Mouse (Mus musculus): Measurements from ENCODE around the gene Cyb5r4.

DNA sequence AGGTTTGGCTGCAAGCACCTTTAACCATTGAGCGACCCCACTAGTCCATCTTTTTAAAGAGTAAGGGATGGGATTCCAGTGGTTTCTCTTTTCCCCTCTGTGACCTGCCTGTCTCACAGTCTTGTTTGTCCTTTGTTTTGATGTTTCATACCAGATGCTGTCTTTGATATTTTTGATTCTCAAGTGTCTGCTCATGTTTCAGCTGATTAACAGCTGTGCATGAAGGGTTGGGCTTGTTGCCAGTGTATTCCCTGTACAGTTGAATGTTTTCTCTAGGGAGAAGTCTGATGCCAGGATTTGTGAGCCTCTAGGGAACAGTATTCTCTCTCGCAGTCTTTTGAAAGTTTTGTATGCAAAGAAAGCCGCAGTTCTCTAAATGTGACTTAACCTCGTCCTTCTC lies 27.6 kb downstream of the Cyb5r4 start:
- no peak for TF ChIP-seq CTCF (IDR thresholded peaks at IDR 0.05; ENCODE audit: control insufficient read depth, insufficient read depth, insufficient read length)
- TF ChIP-seq USF1 (IDR thresholded peaks at IDR 0.05; ENCODE audit: low read depth) = no peak
- no peak for TF ChIP-seq MAX (IDR thresholded peaks at IDR 0.05)
- TF ChIP-seq MYOD1 (IDR thresholded peaks at IDR 0.05; ENCODE audit: control insufficient read depth, insufficient read length, low read depth) = no peak
- no peak for TF ChIP-seq FOSL1 (IDR thresholded peaks at IDR 0.05; ENCODE audit: insufficient read depth, low read length, poor library complexity, severe bottlenecking)
- TF ChIP-seq CEBPB (IDR thresholded peaks at IDR 0.05; ENCODE audit: low read depth) = no peak
- no peak for TF ChIP-seq MYOG (IDR thresholded peaks at IDR 0.05; ENCODE audit: control insufficient read depth, extremely low read depth, insufficient read length)
